Mouse (Mus musculus): ENCODE measurements at regions not wholly inside any gene's neighbourhood (a gene's known extent, or its start where the extent isn't known, plus 50 kb on each side); places are given as distances from the start of the nearest gene placed in this dataset.

GRCm38 (mm10) chr3:4339153-4339552 is 1411.5 kb upstream of the Gm8797 start:
- no peaks in the 10 kb centered on the region for H3K9me3 ChIP-seq (replicated peaks; ENCODE audit: insufficient read depth, low read length)
- DNase-seq (ENCODE audit: low read depth, low spot score) = peak; percentile 2
- H3K4me1 ChIP-seq (ENCODE audit: control insufficient read depth in 1 of 2, insufficient read depth in 2 of 2, low read length in 2 of 2) = no peaks in the 10 kb centered on the region
- H3K36me3 ChIP-seq (ENCODE audit: control insufficient read depth in 1 of 2, insufficient read depth in 2 of 2, low read length in 2 of 2) = no peaks in the 10 kb centered on the region
- no peak overlapping the region for H3K27ac ChIP-seq (ENCODE audit: control insufficient read depth, low read depth, low read length)
- no peaks in the 10 kb centered on the region for H3K79me2 ChIP-seq (ENCODE audit: control insufficient read depth, insufficient read depth, low read length, poor library complexity)
- H3K9ac ChIP-seq (ENCODE audit: control insufficient read depth, low read depth, low read length, poor library complexity, severe bottlenecking) = no peak overlapping the region
- TF ChIP-seq SMC3 (IDR thresholded peaks at IDR 0.05; ENCODE audit: low read depth, low read length) = peak; percentile 26; the same call in 1 of the 2 replicates
- no peak for TF ChIP-seq KAT2A (conservative IDR thresholded peaks at IDR 0.05; ENCODE audit: low read depth, low read length)
- no peak overlapping the region for H3K4me3 ChIP-seq (ENCODE audit: control insufficient read depth in 1 of 2, insufficient read depth in 1 of 2, low read depth in 2 of 2, low read length in 2 of 2)
- H3K27me3 ChIP-seq (ENCODE audit: control insufficient read depth in 1 of 2, insufficient read depth in 2 of 2, low read length in 2 of 2) = no peaks in the 10 kb centered on the region

All from MEL (cell line).